ENCODE assay signal across 27 mouse cellular contexts in genomic region chr2:130558015-130558414, GRCm38 (mm10). TPM values are rescaled to one million over a fixed set of nuclear protein-coding genes. Genes with fewer than 3 reads are reported as not detected.
DNase-seq lines count a peak whose midpoint lies in the region; ATAC-seq and TF ChIP-seq lines count a peak whose summit lies in the region.
"Had no signal": no experiment of that assay in that cellular context is flagged by ENCODE, and none has a peak within 500 bp of the region (broad histone marks: within the 10 kb centered on the region; RNA-seq: fewer than 3 reads in every experiment).

No protein-coding gene starts in this region.

- no peak overlapping the region for H3K4me2 ChIP-seq in heart, postnatal 0 days (ENCODE audit: low read depth, low read length)
- H3K4me2 ChIP-seq in liver, embryonic 14.5 days (ENCODE audit: low read depth): no peak overlapping the region
- H3K4me2 ChIP-seq in liver, embryonic 11.5 days: no peak overlapping the region
- H3K4me2 ChIP-seq in kidney, embryonic 14.5 days (replicated peaks; ENCODE audit: low read depth, low read length): no peak overlapping the region
- H3K4me2 ChIP-seq: forebrain, embryonic 15.5 days; heart, embryonic 15.5 days; hindbrain, embryonic 15.5 days; midbrain, embryonic 11.5 days had no signal

- no peak for TF ChIP-seq EP300 in heart, postnatal 0 days (IDR thresholded peaks at IDR 0.05; ENCODE audit: low read depth)
- TF ChIP-seq EP300 in liver, embryonic 14.5 days (IDR thresholded peaks at IDR 0.05; ENCODE audit: low read depth): no peak

- no peaks in the 10 kb centered on the region for H3K27me3 ChIP-seq in heart, postnatal 0 days (ENCODE audit: control insufficient read depth, insufficient read depth, low read length)
- H3K27me3 ChIP-seq in liver, embryonic 14.5 days (ENCODE audit: control insufficient read depth, insufficient read depth, low read length): no peaks in the 10 kb centered on the region
- no peaks in the 10 kb centered on the region for H3K27me3 ChIP-seq in liver, embryonic 11.5 days (replicated peaks; ENCODE audit: control insufficient read depth, insufficient read depth, low read length)
- no peaks in the 10 kb centered on the region for H3K27me3 ChIP-seq in kidney, embryonic 14.5 days (ENCODE audit: control insufficient read depth, insufficient read depth, low read length)
- H3K27me3 ChIP-seq: forebrain, embryonic 15.5 days; heart, embryonic 15.5 days; hindbrain, embryonic 15.5 days had no signal

- no peak overlapping the region for H3K27ac ChIP-seq in heart, postnatal 0 days (ENCODE audit: low read depth)
- no peak overlapping the region for H3K27ac ChIP-seq in liver, embryonic 14.5 days
- no peak overlapping the region for H3K27ac ChIP-seq in liver, embryonic 11.5 days (ENCODE audit: low read depth, low read length)
- no peak overlapping the region for H3K27ac ChIP-seq in kidney, embryonic 14.5 days (ENCODE audit: low read depth, low read length)
- H3K27ac ChIP-seq: embryonic facial prominence, embryonic 10.5 days; forebrain, embryonic 15.5 days; heart, embryonic 15.5 days; hindbrain, embryonic 15.5 days had no signal

- no peak for ATAC-seq in heart, postnatal 0 days (ENCODE audit: insufficient read depth, low read depth)
- ATAC-seq in liver, embryonic 14.5 days (ENCODE audit: insufficient read depth): no peak
- ATAC-seq in liver, embryonic 11.5 days (replicated peaks; ENCODE audit: low FRiP score): no peak
- no peak for ATAC-seq in kidney, embryonic 14.5 days (ENCODE audit: low FRiP score, low TSS enrichment)
- ATAC-seq: forebrain, embryonic 15.5 days had no signal

- no peak for DNase-seq in heart, postnatal 0 days (ENCODE audit: low spot score)
- no peak for DNase-seq in heart, adult 11 months
- no peak for DNase-seq in liver, embryonic 14.5 days (ENCODE audit: low read depth in 3 of 3, low spot score in 3 of 3)
- DNase-seq in liver, embryonic 11.5 days (ENCODE audit: low spot score): no peak
- DNase-seq in 416B (ENCODE audit: low read depth) (peak; percentile 53), MEL-GATA-1-ER (ENCODE audit: extremely low read depth, low read depth) (peak; percentile 13)
- DNase-seq in heart, postnatal 36 days: no peak
- DNase-seq: adrenal gland, postnatal 36 days; gastrocnemius, postnatal 10 days; kidney, adult 18-20 months; kidney, postnatal 14 days; lung, postnatal 10 days; right cerebral cortex, postnatal 14 days had no signal

- H3K4me3 ChIP-seq in heart, postnatal 0 days (ENCODE audit: low read depth, low read length): no peak overlapping the region
- no peak overlapping the region for H3K4me3 ChIP-seq in liver, embryonic 14.5 days (ENCODE audit: insufficient read depth in 1 of 2, low read depth in 2 of 2, low read length in 2 of 2)
- no peak overlapping the region for H3K4me3 ChIP-seq in liver, embryonic 11.5 days (ENCODE audit: low read depth, low read length)
- H3K4me3 ChIP-seq in kidney, embryonic 14.5 days (ENCODE audit: low read length): no peak overlapping the region
- H3K4me3 ChIP-seq: embryonic facial prominence, embryonic 10.5 days; forebrain, embryonic 15.5 days; heart, embryonic 15.5 days; hindbrain, embryonic 15.5 days had no signal

- intact Hi-C loops in heart, postnatal 36 days (cut with DNase I): no loop called here

- H3K4me1 ChIP-seq in heart, postnatal 0 days (ENCODE audit: control insufficient read depth, insufficient read depth): no peaks in the 10 kb centered on the region
- H3K4me1 ChIP-seq in liver, embryonic 14.5 days (replicated peaks; ENCODE audit: control insufficient read depth in 2 of 2, insufficient read depth in 2 of 2, low read length in 1 of 2): peaks cover 3 to 6% of the 10 kb centered on the region in 2 experiments; a peak in 3 of 4 replicates
- H3K4me1 ChIP-seq in liver, embryonic 11.5 days (replicated peaks; ENCODE audit: control insufficient read depth, insufficient read depth, low read length): peaks cover 3% of the 10 kb centered on the region
- H3K4me1 ChIP-seq in kidney, embryonic 14.5 days (ENCODE audit: control insufficient read depth, insufficient read depth, low read length): 0 out of 2 replicates have a peak, but pooled peaks cover 5% of the 10 kb centered on the region

- WGBS in heart, postnatal 0 days: 70% methylated on average over 2 of the region's 2 CpGs
- WGBS in liver, embryonic 14.5 days (ENCODE audit: insufficient replicate concordance): 57% methylated on average over 2 of the region's 2 CpGs
- 69% methylated on average over 2 of the region's 2 CpGs for WGBS in liver, embryonic 11.5 days
- WGBS in kidney, embryonic 14.5 days: 72% methylated on average over 2 of the region's 2 CpGs

- 0 out of 2 replicates have a peak, but pooled peaks have one; percentile 5 for TF ChIP-seq CTCF in heart, postnatal 0 days (IDR thresholded peaks at IDR 0.05; ENCODE audit: low read depth)
- TF ChIP-seq CTCF in liver, embryonic 14.5 days (IDR thresholded peaks at IDR 0.05; ENCODE audit: low read depth): peak; percentile 43

- no peak overlapping the region for H3K9ac ChIP-seq in heart, postnatal 0 days (replicated peaks; ENCODE audit: low read depth, low read length)
- no peak overlapping the region for H3K9ac ChIP-seq in liver, embryonic 14.5 days (replicated peaks)
- H3K9ac ChIP-seq in liver, embryonic 11.5 days (ENCODE audit: low read depth, low read length): no peak overlapping the region
- H3K9ac ChIP-seq in kidney, embryonic 14.5 days (ENCODE audit: low read depth, low read length): no peak overlapping the region
- H3K9ac ChIP-seq: forebrain, embryonic 15.5 days; heart, embryonic 15.5 days; hindbrain, embryonic 15.5 days had no signal

- no peaks in the 10 kb centered on the region for H3K9me3 ChIP-seq in heart, postnatal 0 days (replicated peaks; ENCODE audit: control insufficient read depth, low read length)
- no peaks in the 10 kb centered on the region for H3K9me3 ChIP-seq in liver, embryonic 14.5 days (ENCODE audit: control insufficient read depth, low read length)
- H3K9me3 ChIP-seq in liver, embryonic 11.5 days (ENCODE audit: control insufficient read depth, low read length): no peaks in the 10 kb centered on the region
- no peaks in the 10 kb centered on the region for H3K9me3 ChIP-seq in kidney, embryonic 14.5 days (ENCODE audit: control insufficient read depth, low read length)
- H3K9me3 ChIP-seq: embryonic facial prominence, embryonic 10.5 days; forebrain, embryonic 15.5 days; heart, embryonic 15.5 days; hindbrain, embryonic 15.5 days had no signal

- H3K36me3 ChIP-seq in heart, postnatal 0 days (replicated peaks; ENCODE audit: control insufficient read depth, insufficient read depth, low read length): peaks cover 51% of the 10 kb centered on the region
- peaks cover 2% of the 10 kb centered on the region for H3K36me3 ChIP-seq in liver, embryonic 14.5 days (replicated peaks; ENCODE audit: control insufficient read depth, insufficient read depth, low read depth)
- peaks cover 6% of the 10 kb centered on the region for H3K36me3 ChIP-seq in liver, embryonic 11.5 days (ENCODE audit: control insufficient read depth, insufficient read depth, low read length)
- H3K36me3 ChIP-seq in kidney, embryonic 14.5 days (ENCODE audit: control insufficient read depth, insufficient read depth, low read length): peaks cover 31% of the 10 kb centered on the region

RNA-seq across cellular contexts. Expression of gene Mrps26, which starts 5.5 kb away (rescaled TPM):
- 69.4 and 74.0 TPM in 2 replicates for total RNA-seq in heart, postnatal 0 days (2014; rRNA removed; ENCODE audit: low replicate concordance)
- 86.9 and 87.7 TPM in 2 replicates for polyA plus RNA-seq in heart, postnatal 0 days (2015; fragmentation: Nextera tagmentation; extraction: Ambion mirVana)
- 22.9 and 24.8 TPM in 2 replicates for polyA plus RNA-seq in liver, embryonic 14.5 days (2012; rRNA removed)
- polyA plus RNA-seq in liver, embryonic 14.5 days (2014; fragmentation: Nextera tagmentation; extraction: Ambion mirVana): 48.3 and 48.4 TPM in 2 replicates
- 119 and 122 TPM in 2 replicates for polyA plus RNA-seq in liver, embryonic 11.5 days (2014; fragmentation: Nextera tagmentation; extraction: Ambion mirVana)
- 99.1 and 111 TPM in 2 replicates for polyA plus RNA-seq in kidney, embryonic 14.5 days (2014; fragmentation: Nextera tagmentation; extraction: Ambion mirVana)
- 10 to 100 TPM; 66.1 to 70.0 TPM for total RNA-seq in heart, postnatal 36 days (2021)

RNA-seq across cellular contexts. Expression of gene Oxt, which starts 18.0 kb away (rescaled TPM):
- not detected in 2 replicates for total RNA-seq in heart, postnatal 0 days (2014; rRNA removed; ENCODE audit: low replicate concordance)
- not detected in 2 replicates for polyA plus RNA-seq in heart, postnatal 0 days (2015; fragmentation: Nextera tagmentation; extraction: Ambion mirVana)
- not detected in 2 replicates for polyA plus RNA-seq in liver, embryonic 14.5 days (2012; rRNA removed)
- not detected in 2 replicates for polyA plus RNA-seq in liver, embryonic 14.5 days (2014; fragmentation: Nextera tagmentation; extraction: Ambion mirVana)
- not detected in 2 replicates for polyA plus RNA-seq in liver, embryonic 11.5 days (2014; fragmentation: Nextera tagmentation; extraction: Ambion mirVana)
- not detected in 2 replicates for polyA plus RNA-seq in kidney, embryonic 14.5 days (2014; fragmentation: Nextera tagmentation; extraction: Ambion mirVana)
- total RNA-seq in heart, postnatal 36 days (2021): not detected
- total RNA-seq: adrenal gland, adult 18-20 months; adrenal gland, postnatal 36 days; common myeloid progenitor, adult 5-6 weeks; gastrocnemius, postnatal 10 days; heart, adult 8-10 months; hematopoietic stem cell, adult 5-6 weeks; megakaryocyte progenitor cell, adult 5-6 weeks had no signal
- polyA plus RNA-seq: embryonic facial prominence, embryonic 10.5 days; heart, embryonic 15.5 days; hindbrain, embryonic 15.5 days; liver, embryonic 16.5 days; midbrain, embryonic 11.5 days; urinary bladder, adult 2 months had no signal

RNA-seq across cellular contexts. Expression of gene Avp, which starts 24.3 kb away (rescaled TPM):
- not detected in 2 replicates for total RNA-seq in heart, postnatal 0 days (2014; rRNA removed; ENCODE audit: low replicate concordance)
- polyA plus RNA-seq in heart, postnatal 0 days (2015; fragmentation: Nextera tagmentation; extraction: Ambion mirVana): 0.22 and 0.51 TPM in 2 replicates
- not detected in 2 replicates for polyA plus RNA-seq in liver, embryonic 14.5 days (2012; rRNA removed)
- polyA plus RNA-seq in liver, embryonic 14.5 days (2014; fragmentation: Nextera tagmentation; extraction: Ambion mirVana): not detected in 2 replicates
- polyA plus RNA-seq in liver, embryonic 11.5 days (2014; fragmentation: Nextera tagmentation; extraction: Ambion mirVana): not detected in 2 replicates
- polyA plus RNA-seq in kidney, embryonic 14.5 days (2014; fragmentation: Nextera tagmentation; extraction: Ambion mirVana): not detected in 2 replicates
- total RNA-seq in heart, postnatal 36 days (2021): 1 to 10 TPM in 1 of 2 experiments, under 1 TPM in 1; 0.68 to 4.8 TPM
- total RNA-seq: adrenal gland, adult 18-20 months; adrenal gland, postnatal 36 days; common myeloid progenitor, adult 5-6 weeks; hematopoietic stem cell, adult 5-6 weeks; megakaryocyte progenitor cell, adult 5-6 weeks had no signal
- polyA plus RNA-seq: embryonic facial prominence, embryonic 10.5 days; heart, embryonic 15.5 days; hindbrain, embryonic 15.5 days; liver, embryonic 16.5 days; midbrain, embryonic 11.5 days; neural tube, embryonic 11.5 days; urinary bladder, adult 2 months had no signal

Comparison
In these comparisons a context has a peak if more than half of its experiments do, and no peak if none do; other contexts are left out.
1. DNase-seq: peak in 416B (single experiment) and MEL-GATA-1-ER (single experiment); none in heart, postnatal 0 days (single experiment), heart, adult 11 months (single experiment), liver, embryonic 14.5 days (0 of 3), liver, embryonic 11.5 days (single experiment) and heart, postnatal 36 days (0 of 2).